Mouse (Mus musculus): ENCODE data around the gene Acvr1c. TPM values are rescaled to one million over a fixed set of nuclear protein-coding genes. Genes with fewer than 3 reads are reported as not detected.
A peak's percentile ranks its signal among the peaks of the same experiment; 100 is the strongest.

The Acvr1c gene
- polyA plus RNA-seq, 1 experiment from 2014 or later: 0.67 TPM

GRCm38 (mm10) chr2:58361361-58362046 is 3.8 kb upstream of the Acvr1c start:
- Histone ChIP-seq H3K27me3 (ENCODE audit: insufficient read depth, low read length) (peaks cover 14% of the 10 kb centered on the region), H3K9ac (no peak overlapping the region), H3K36me3 (ENCODE audit: insufficient read depth) (no peaks in the 10 kb centered on the region), H3K27ac (ENCODE audit: low read depth) (no peak overlapping the region), H3K4me1 (ENCODE audit: insufficient read depth) (0 out of 2 replicates have a peak, but pooled peaks cover 6% of the 10 kb centered on the region), H3K4me2 (no peak overlapping the region), H3K4me3 (ENCODE audit: low read depth, low read length) (no peak overlapping the region), H3K9me3 (ENCODE audit: low read depth, low read length) (no peaks in the 10 kb centered on the region)
- ATAC-seq (ENCODE audit: insufficient read depth) (no peak), DNase-seq (no peak)
- no peak for TF ChIP-seq CTCF (IDR thresholded peaks at IDR 0.05; ENCODE audit: low read depth)
- WGBS: 88% methylated on average over 3 of the region's 3 CpGs

- no peak overlapping the region for H3K9ac ChIP-seq
- H3K4me3 ChIP-seq (ENCODE audit: low read depth, low read length): peak overlapping the region; percentile 53
- H3K9me3 ChIP-seq (ENCODE audit: low read depth, low read length): no peaks in the 10 kb centered on the region
- WGBS: 10% methylated on average over 3 of the region's 3 CpGs
- H3K27ac ChIP-seq (ENCODE audit: low read depth): no peak overlapping the region
- TF ChIP-seq CTCF (IDR thresholded peaks at IDR 0.05; ENCODE audit: low read depth): no peak
- ATAC-seq (ENCODE audit: insufficient read depth) (no peak), DNase-seq (no peak)
- peaks cover 14% of the 10 kb centered on the region for H3K27me3 ChIP-seq (ENCODE audit: insufficient read depth, low read length)
- peak overlapping the region; percentile 98 for H3K4me2 ChIP-seq
- H3K36me3 ChIP-seq (ENCODE audit: insufficient read depth): no peaks in the 10 kb centered on the region
- 0 out of 2 replicates have a peak, but pooled peaks cover 6% of the 10 kb centered on the region for H3K4me1 ChIP-seq (ENCODE audit: insufficient read depth)
These were observed 401 bp upstream of the Acvr1c start for GRCm38 (mm10) chr2:58358132-58358460.

- no peak for TF ChIP-seq CTCF (IDR thresholded peaks at IDR 0.05; ENCODE audit: low read depth)
- Histone ChIP-seq H3K9ac (peak overlapping the region; percentile 34), H3K27me3 (ENCODE audit: insufficient read depth, low read length) (peaks cover 14% of the 10 kb centered on the region), H3K36me3 (ENCODE audit: insufficient read depth) (no peaks in the 10 kb centered on the region), H3K4me3 (ENCODE audit: low read depth, low read length) (peak overlapping the region; percentile 53), H3K4me1 (ENCODE audit: insufficient read depth) (0 out of 2 replicates have a peak, but pooled peaks cover 6% of the 10 kb centered on the region), H3K9me3 (ENCODE audit: low read depth, low read length) (no peaks in the 10 kb centered on the region), H3K27ac (ENCODE audit: low read depth) (no peak overlapping the region), H3K4me2 (peak overlapping the region; percentile 98)
- 0% methylated on average over 7 of the region's 7 CpGs for WGBS
- ATAC-seq (ENCODE audit: insufficient read depth) (peak; percentile 60), DNase-seq (no peak)
These were observed 654 bp downstream of the Acvr1c start for GRCm38 (mm10) chr2:58357068-58357413.

- peaks cover 14% of the 10 kb centered on the region for H3K27me3 ChIP-seq (ENCODE audit: insufficient read depth, low read length)
These were observed 3.3 kb downstream of the Acvr1c start for GRCm38 (mm10) chr2:58354389-58354788.

GRCm38 (mm10) chr2:58352846-58353245 is 4.8 kb downstream of the Acvr1c start:
- H3K9ac ChIP-seq: no peak overlapping the region
- H3K36me3 ChIP-seq (ENCODE audit: insufficient read depth): no peaks in the 10 kb centered on the region
- H3K4me3 ChIP-seq (ENCODE audit: low read depth, low read length): no peak overlapping the region
- TF ChIP-seq CTCF (IDR thresholded peaks at IDR 0.05; ENCODE audit: low read depth): no peak
- no peaks in the 10 kb centered on the region for H3K9me3 ChIP-seq (ENCODE audit: low read depth, low read length)
- H3K4me2 ChIP-seq: no peak overlapping the region
- H3K27me3 ChIP-seq (ENCODE audit: insufficient read depth, low read length): peaks cover 11% of the 10 kb centered on the region
- WGBS: 52% methylated on average over 5 of the region's 5 CpGs
- H3K27ac ChIP-seq (ENCODE audit: low read depth): no peak overlapping the region
- DNase-seq (no peak), ATAC-seq (ENCODE audit: insufficient read depth) (no peak)
- H3K4me1 ChIP-seq (ENCODE audit: insufficient read depth): 0 out of 2 replicates have a peak, but pooled peaks cover 6% of the 10 kb centered on the region

More at GRCm38 (mm10) chr2:58354389-58354788, 3.3 kb downstream of the Acvr1c start:
- Histone ChIP-seq H3K9me3 (ENCODE audit: low read depth, low read length) (no peaks in the 10 kb centered on the region), H3K9ac (no peak overlapping the region), H3K4me1 (ENCODE audit: insufficient read depth) (0 out of 2 replicates have a peak, but pooled peaks cover 6% of the 10 kb centered on the region), H3K27ac (ENCODE audit: low read depth) (no peak overlapping the region), H3K36me3 (ENCODE audit: insufficient read depth) (no peaks in the 10 kb centered on the region), H3K4me3 (ENCODE audit: low read depth, low read length) (no peak overlapping the region), H3K4me2 (no peak overlapping the region)
- DNase-seq (no peak), ATAC-seq (ENCODE audit: insufficient read depth) (no peak)
- 78% methylated on average over 3 of the region's 3 CpGs for WGBS
- TF ChIP-seq CTCF (IDR thresholded peaks at IDR 0.05; ENCODE audit: low read depth): no peak

GRCm38 (mm10) chr2:58350657-58351056 is 7.0 kb downstream of the Acvr1c start:
- no peak for ATAC-seq (ENCODE audit: insufficient read depth)
- no peak overlapping the region for H3K9ac ChIP-seq
- H3K27ac ChIP-seq (ENCODE audit: low read depth): no peak overlapping the region
- no peaks in the 10 kb centered on the region for H3K27me3 ChIP-seq (ENCODE audit: insufficient read depth, low read length)
- TF ChIP-seq CTCF (IDR thresholded peaks at IDR 0.05; ENCODE audit: low read depth): no peak
- H3K4me3 ChIP-seq (ENCODE audit: low read depth, low read length): no peak overlapping the region
- DNase-seq: no peak
- H3K36me3 ChIP-seq (ENCODE audit: insufficient read depth): no peaks in the 10 kb centered on the region
- H3K9me3 ChIP-seq (ENCODE audit: low read depth, low read length): no peaks in the 10 kb centered on the region
- H3K4me2 ChIP-seq: no peak overlapping the region
- no peaks in the 10 kb centered on the region for H3K4me1 ChIP-seq (ENCODE audit: insufficient read depth)
- WGBS: 89% methylated on average over 2 of the region's 2 CpGs

GRCm38 (mm10) chr2:58336730-58337129 is 21.0 kb downstream of the Acvr1c start:
- Histone ChIP-seq H3K27ac (ENCODE audit: low read depth) (no peak overlapping the region), H3K9me3 (ENCODE audit: low read depth, low read length) (no peaks in the 10 kb centered on the region), H3K4me3 (ENCODE audit: low read depth, low read length) (no peak overlapping the region), H3K36me3 (ENCODE audit: insufficient read depth) (no peaks in the 10 kb centered on the region), H3K9ac (no peak overlapping the region), H3K4me2 (no peak overlapping the region), H3K27me3 (ENCODE audit: insufficient read depth, low read length) (no peaks in the 10 kb centered on the region), H3K4me1 (ENCODE audit: insufficient read depth) (no peaks in the 10 kb centered on the region)
- no peak for TF ChIP-seq CTCF (IDR thresholded peaks at IDR 0.05; ENCODE audit: low read depth)
- no peak for DNase-seq
- ATAC-seq (ENCODE audit: insufficient read depth): no peak
- WGBS: 54% methylated on average over 5 of the region's 5 CpGs

Data from lung, embryonic 14.5 days (tissue).